Mouse (Mus musculus): ENCODE data around the gene Setd7. TPM values are rescaled to one million over a fixed set of nuclear protein-coding genes. Genes with fewer than 3 reads are reported as not detected.
"Not testable (repeated sequence)": the region's sequence is repeated elsewhere in the genome, so short reads cannot be mapped to it uniquely, and the experiment has no call there.

Setd7 gene
- polyA plus RNA-seq, 1 experiment from 2014 or later = 3.9 TPM

DNA sequence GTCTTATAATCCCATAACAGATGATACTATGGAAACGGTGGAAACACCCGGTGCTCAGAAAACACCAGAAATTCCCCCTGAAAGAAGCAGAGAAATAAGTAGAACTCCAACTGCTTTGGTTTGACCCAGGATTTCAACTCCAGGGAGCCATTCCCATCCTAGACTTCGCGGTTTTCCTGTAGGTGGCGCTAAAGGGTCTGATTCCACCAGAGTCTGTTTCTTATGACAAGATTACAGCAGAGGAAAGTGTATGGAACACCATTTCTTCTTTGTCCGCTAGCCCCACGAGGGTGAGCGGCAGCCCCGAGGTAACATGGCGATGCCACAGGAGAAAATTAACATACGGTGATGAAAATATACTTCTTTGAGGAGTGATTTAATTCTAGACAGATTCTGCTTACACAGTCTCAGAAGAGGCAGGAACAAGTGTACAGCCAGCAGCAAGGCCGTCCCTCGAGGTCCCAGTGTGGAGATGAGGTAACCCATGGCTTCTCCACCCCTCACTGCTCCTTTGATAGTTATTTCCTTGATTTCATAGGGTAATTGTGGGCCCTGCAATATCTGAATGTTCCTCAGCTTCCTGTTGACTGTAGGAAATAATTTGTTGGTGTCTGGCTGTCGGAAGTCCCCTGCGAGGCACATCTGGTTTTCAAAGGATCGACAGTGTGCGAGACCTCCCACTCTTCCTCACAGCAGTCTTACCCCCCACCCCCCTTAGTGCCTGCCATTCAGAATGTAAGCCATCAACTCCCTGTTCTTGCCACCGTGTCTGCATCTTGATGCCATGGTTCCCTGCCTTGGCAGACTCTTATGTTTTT, 23.1 kb upstream of the Setd7 start:
- peaks cover 16% of the 10 kb centered on the region for H3K4me1 ChIP-seq (replicated peaks)
- H3K9ac ChIP-seq = 0 out of 2 replicates have a peak overlapping the region, but pooled peaks have one; percentile 35
- WGBS = 27% methylated on average over 18 of the region's 18 CpGs
- H3K36me3 ChIP-seq = no peaks in the 10 kb centered on the region
- peak; percentile 81 for ATAC-seq (ENCODE audit: low FRiP score)
- H3K9me3 ChIP-seq = no peaks in the 10 kb centered on the region
- H3K4me2 ChIP-seq = peak overlapping the region; percentile 17; the same call in 1 of the 2 replicates
- H3K4me3 ChIP-seq = no peak overlapping the region
- 0 out of 2 replicates have a peak overlapping the region, but pooled peaks have one; percentile 0 for H3K27ac ChIP-seq
- 0 out of 2 replicates have a peak, but pooled peaks cover 4% of the 10 kb centered on the region for H3K27me3 ChIP-seq

DNA sequence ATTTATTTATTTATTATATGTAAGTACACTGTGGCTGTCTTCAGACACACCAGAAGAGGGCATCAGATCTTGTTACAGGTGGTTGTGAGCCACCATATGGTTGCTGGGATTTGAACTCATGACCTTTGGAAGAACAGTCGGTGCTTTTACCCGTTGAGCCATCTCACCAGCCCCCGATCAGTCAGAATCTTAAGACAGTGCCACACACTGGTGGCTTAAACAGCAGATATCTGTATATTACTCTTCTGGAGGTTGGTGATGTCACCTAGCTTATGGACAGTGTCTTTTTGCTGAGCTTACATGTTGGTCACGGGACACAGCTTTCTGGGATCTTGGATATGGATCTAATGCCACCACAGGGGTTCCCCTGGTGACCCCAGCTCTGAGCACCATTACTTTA, 18.6 kb upstream of the Setd7 start:
- ATAC-seq (ENCODE audit: low FRiP score); H3K27ac ChIP-seq; H3K27me3 ChIP-seq; H3K36me3 ChIP-seq; H3K4me3 ChIP-seq; H3K9me3 ChIP-seq; H3K9ac ChIP-seq; H3K4me1 ChIP-seq (replicated peaks); H3K4me2 ChIP-seq: not testable (repeated sequence)
- WGBS = 83% methylated on average over 4 of the region's 4 CpGs

DNA sequence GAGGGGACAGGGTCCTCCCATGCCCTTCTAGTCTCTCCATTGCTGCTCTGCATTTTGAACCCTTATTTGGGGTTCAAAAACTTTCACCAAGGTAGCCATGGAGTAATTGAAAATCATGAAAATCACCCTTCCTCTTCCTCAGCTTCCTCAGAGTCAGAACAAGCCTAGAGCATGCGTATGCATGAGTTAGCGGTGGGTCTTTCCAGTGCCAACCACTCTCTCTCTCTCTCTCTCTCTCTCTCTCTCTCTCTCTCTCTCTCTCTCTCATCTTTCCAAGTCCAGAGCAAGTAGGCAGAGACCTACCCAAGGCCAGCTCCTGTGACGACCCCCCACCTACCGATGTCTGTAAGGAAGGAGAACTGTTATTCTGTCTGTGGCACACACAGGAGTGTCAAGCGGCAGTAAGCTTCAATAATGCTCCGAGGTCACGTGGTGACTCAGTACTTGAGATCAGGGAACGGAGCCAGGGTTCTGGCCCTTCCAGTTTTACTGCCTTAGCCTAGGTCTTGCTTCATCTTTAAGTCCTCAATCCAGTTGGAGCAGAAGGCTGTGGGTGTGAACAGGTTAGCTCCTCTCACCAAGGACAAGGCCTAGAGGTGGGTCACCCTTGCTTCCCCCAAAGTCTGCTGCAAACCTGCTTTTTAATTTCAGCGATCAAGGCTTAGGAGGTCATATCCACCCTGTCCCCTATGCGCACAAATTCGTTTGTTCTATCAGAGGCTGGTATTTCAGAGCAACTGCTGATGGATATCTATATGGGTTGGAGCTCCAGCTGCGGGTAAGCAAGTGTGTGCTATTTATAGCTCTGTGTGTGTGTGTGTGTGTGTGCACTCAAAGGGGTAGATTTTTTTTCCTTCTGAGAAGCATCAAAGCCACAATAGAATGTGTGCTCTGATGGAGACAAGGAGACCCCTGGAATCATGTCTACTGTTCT, 17.4 kb upstream of the Setd7 start:
- H3K9me3 ChIP-seq = no peaks in the 10 kb centered on the region
- H3K4me2 ChIP-seq = no peak overlapping the region
- no peaks in the 10 kb centered on the region; the same call in 1 of the 2 replicates for H3K4me1 ChIP-seq (replicated peaks)
- no peaks in the 10 kb centered on the region for H3K36me3 ChIP-seq
- no peak overlapping the region for H3K27ac ChIP-seq
- WGBS = 90% methylated on average over 12 of the region's 12 CpGs
- no peak for ATAC-seq (ENCODE audit: low FRiP score)
- H3K27me3 ChIP-seq = no peaks in the 10 kb centered on the region
- no peak overlapping the region for H3K9ac ChIP-seq
- no peak overlapping the region for H3K4me3 ChIP-seq

- WGBS = 59% methylated on average over 11 of the region's 11 CpGs
- Histone ChIP-seq H3K9ac (no peak overlapping the region), H3K36me3 (no peaks in the 10 kb centered on the region), H3K4me1 (replicated peaks) (no peaks in the 10 kb centered on the region; the same call in 1 of the 2 replicates), H3K9me3 (no peaks in the 10 kb centered on the region), H3K27ac (no peak overlapping the region), H3K4me3 (no peak overlapping the region), H3K4me2 (no peak overlapping the region), H3K27me3 (no peaks in the 10 kb centered on the region)
- ATAC-seq (ENCODE audit: low FRiP score) = no peak
Observed at GRCm38 (mm10) chr3:51577359-51577758, 16.7 kb upstream of the Setd7 start.

DNA sequence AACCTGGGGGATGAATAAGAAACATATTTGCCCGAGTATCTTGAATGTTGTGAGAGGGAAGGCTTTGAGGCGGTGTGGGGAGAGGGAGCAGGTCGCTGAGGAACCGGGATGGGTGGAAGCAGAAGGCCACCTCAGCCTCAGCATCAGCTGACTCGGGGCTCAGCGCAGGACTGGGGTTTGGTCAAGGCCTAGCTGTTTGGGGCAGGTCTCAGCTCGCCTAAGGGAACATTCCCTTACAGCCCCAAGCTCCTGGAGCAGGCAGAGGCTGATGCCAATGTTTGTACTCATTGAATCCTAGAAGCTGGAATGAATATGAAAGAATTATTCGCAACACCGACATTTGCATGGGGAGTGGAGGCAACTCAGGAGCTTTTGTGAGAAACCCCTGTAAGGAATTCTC, 13.2 kb upstream of the Setd7 start:
- H3K9me3 ChIP-seq = no peaks in the 10 kb centered on the region
- no peak overlapping the region for H3K4me2 ChIP-seq
- H3K27me3 ChIP-seq = no peaks in the 10 kb centered on the region
- H3K27ac ChIP-seq = no peak overlapping the region
- no peaks in the 10 kb centered on the region; the same call in 1 of the 2 replicates for H3K4me1 ChIP-seq (replicated peaks)
- WGBS = 79% methylated on average over 9 of the region's 9 CpGs
- no peak overlapping the region for H3K9ac ChIP-seq
- no peak overlapping the region for H3K4me3 ChIP-seq
- ATAC-seq (ENCODE audit: low FRiP score) = no peak
- no peaks in the 10 kb centered on the region for H3K36me3 ChIP-seq

DNA sequence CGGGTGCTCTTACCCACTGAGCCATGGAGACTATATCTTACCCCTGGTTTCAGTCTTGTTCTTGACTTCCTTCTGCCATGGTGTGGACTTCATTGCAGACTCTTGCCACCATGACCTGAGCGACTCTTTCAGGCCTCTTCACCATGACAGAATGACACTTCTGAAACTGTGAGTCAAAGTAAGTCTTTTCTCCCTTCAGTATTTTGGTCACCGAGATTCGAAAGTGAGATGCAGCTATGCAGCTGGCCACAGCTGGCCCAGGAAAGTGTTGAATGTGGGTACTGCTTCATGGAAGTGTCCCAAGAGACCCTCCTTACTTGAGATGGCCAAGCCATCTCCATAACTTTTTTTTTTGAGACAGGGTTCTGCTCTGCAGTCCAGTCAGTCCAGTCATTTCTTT, 9.5 kb upstream of the Setd7 start:
- Histone ChIP-seq H3K4me2 (no peak overlapping the region), H3K4me1 (replicated peaks) (no peaks in the 10 kb centered on the region), H3K9ac (no peak overlapping the region), H3K9me3 (no peaks in the 10 kb centered on the region), H3K36me3 (no peaks in the 10 kb centered on the region), H3K4me3 (no peak overlapping the region), H3K27ac (no peak overlapping the region), H3K27me3 (no peaks in the 10 kb centered on the region)
- 96% methylated on average over 4 of the region's 4 CpGs for WGBS
- no peak for ATAC-seq (ENCODE audit: low FRiP score)

- 79% methylated on average over 6 of the region's 6 CpGs for WGBS
- 0 out of 2 replicates have a peak, but pooled peaks cover 5% of the 10 kb centered on the region for H3K36me3 ChIP-seq
- peaks cover 29% of the 10 kb centered on the region for H3K4me1 ChIP-seq (replicated peaks)
- H3K9me3 ChIP-seq = no peaks in the 10 kb centered on the region
- H3K4me3 ChIP-seq = peak overlapping the region; percentile 81; the same call in 1 of the 2 replicates
- no peak overlapping the region for H3K27ac ChIP-seq
- no peaks in the 10 kb centered on the region for H3K27me3 ChIP-seq
- no peak for ATAC-seq (ENCODE audit: low FRiP score)
- peak overlapping the region; percentile 93 for H3K4me2 ChIP-seq
- peak overlapping the region; percentile 97; the same call in 1 of the 2 replicates for H3K9ac ChIP-seq
Observed at GRCm38 (mm10) chr3:51561993-51562385, 1.3 kb upstream of the Setd7 start.

- H3K27me3 ChIP-seq = no peaks in the 10 kb centered on the region
- peak overlapping the region; percentile 97 for H3K27ac ChIP-seq
- ATAC-seq (ENCODE audit: low FRiP score) = peak; percentile 53
- 2% methylated on average over 32 of the region's 32 CpGs for WGBS
- peak overlapping the region; percentile 97 for H3K9ac ChIP-seq
- H3K4me1 ChIP-seq (replicated peaks) = peaks cover 29% of the 10 kb centered on the region
- 0 out of 2 replicates have a peak, but pooled peaks cover 5% of the 10 kb centered on the region for H3K36me3 ChIP-seq
- H3K4me2 ChIP-seq = peak overlapping the region; percentile 93
- peak overlapping the region; percentile 81 for H3K4me3 ChIP-seq
- H3K9me3 ChIP-seq = no peaks in the 10 kb centered on the region
Observed at GRCm38 (mm10) chr3:51561109-51561992, 672 bp upstream of the Setd7 start.

- Histone ChIP-seq H3K27ac (peak overlapping the region; percentile 97), H3K4me2 (peak overlapping the region; percentile 93), H3K4me3 (peak overlapping the region; percentile 81), H3K4me1 (replicated peaks) (peaks cover 39% of the 10 kb centered on the region), H3K27me3 (no peaks in the 10 kb centered on the region), H3K9me3 (no peaks in the 10 kb centered on the region), H3K9ac (peak overlapping the region; percentile 97), H3K36me3 (0 out of 2 replicates have a peak, but pooled peaks cover 5% of the 10 kb centered on the region)
- under 1% methylated on average over 72 of the region's 80 CpGs for WGBS
- ATAC-seq (ENCODE audit: low FRiP score) = peak; percentile 74
Observed at GRCm38 (mm10) chr3:51559594-51560450, 857 bp downstream of the Setd7 start.

GRCm38 (mm10) chr3:51555583-51555982, 5.1 kb downstream of the Setd7 start:
- H3K4me2 ChIP-seq = no peak overlapping the region
- no peak overlapping the region for H3K27ac ChIP-seq
- peaks cover 52% of the 10 kb centered on the region for H3K4me1 ChIP-seq (replicated peaks)
- no peaks in the 10 kb centered on the region for H3K27me3 ChIP-seq
- WGBS = 75% methylated on average over 8 of the region's 8 CpGs
- H3K9me3 ChIP-seq = no peaks in the 10 kb centered on the region
- no peak overlapping the region for H3K4me3 ChIP-seq
- no peak overlapping the region for H3K9ac ChIP-seq
- no peak for ATAC-seq (ENCODE audit: low FRiP score)
- 0 out of 2 replicates have a peak, but pooled peaks cover 5% of the 10 kb centered on the region for H3K36me3 ChIP-seq

DNA sequence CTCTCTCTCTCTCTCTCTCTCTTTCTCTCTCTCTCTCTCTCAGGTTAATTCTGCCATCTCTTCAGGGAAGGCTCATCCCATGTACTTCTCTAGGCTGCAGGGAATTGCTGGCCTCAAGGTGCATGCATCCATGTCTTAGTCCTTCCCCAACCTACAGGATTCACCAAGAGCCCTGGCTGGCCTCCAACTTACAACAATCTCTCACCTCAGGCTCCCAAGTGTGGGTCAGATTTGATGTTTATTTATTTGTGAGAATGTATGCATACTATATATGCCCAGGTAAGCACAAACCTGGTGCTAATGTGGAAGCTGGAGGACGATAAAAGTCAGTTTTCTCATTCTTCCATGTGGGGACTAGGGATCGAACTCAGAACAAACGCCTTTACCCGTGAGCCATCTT, 5.8 kb downstream of the Setd7 start:
- no peak overlapping the region for H3K4me2 ChIP-seq
- ATAC-seq (ENCODE audit: low FRiP score) = no peak
- WGBS = 85% methylated on average over 4 of the region's 4 CpGs
- no peaks in the 10 kb centered on the region for H3K9me3 ChIP-seq
- peaks cover 52% of the 10 kb centered on the region for H3K4me1 ChIP-seq (replicated peaks)
- H3K27ac ChIP-seq = no peak overlapping the region
- no peak overlapping the region for H3K4me3 ChIP-seq
- no peaks in the 10 kb centered on the region for H3K27me3 ChIP-seq
- H3K36me3 ChIP-seq = peaks cover 6% of the 10 kb centered on the region; the same call in 1 of the 2 replicates
- no peak overlapping the region for H3K9ac ChIP-seq

Data from hindbrain, embryonic 13.5 days (tissue).